Mouse (Mus musculus) bone marrow macrophage, adult 2 months (primary cell): ENCODE results near the gene Kcns3. TPM values are rescaled to one million over a fixed set of nuclear protein-coding genes. Genes with fewer than 3 reads are reported as not detected.

Source experiments
- H3K27ac ChIP-seq: 2 replicates; pipeline ENCODE4 v1.5.1; 2012; ENCODE audit warnings: low read depth, low read length; ENCODE audit not compliant: insufficient read depth
- H3K4me1 ChIP-seq: 2 replicates; pipeline ENCODE4 v1.6.1; 2012; ENCODE audit warnings: low read length; ENCODE audit not compliant: control insufficient read depth, insufficient read depth
- H3K4me3 ChIP-seq: 2 replicates; pipeline ENCODE4 v1.5.1; 2012; ENCODE audit warnings: mild to moderate bottlenecking, low read length, moderate library complexity; ENCODE audit not compliant: insufficient read depth
- CTCF ChIP-seq: IDR thresholded peaks from 2 replicates; pipeline ENCODE4 v1.5.1; 2012; ENCODE audit warnings: low read depth, mild to moderate bottlenecking, low read length, moderate library complexity
- POLR2A ChIP-seq: IDR thresholded peaks from 2 replicates; pipeline ENCODE4 v1.6.1; 2012; ENCODE audit warnings: mild to moderate bottlenecking, low read depth, low read length, borderline replicate concordance
- polyA plus RNA-seq: library from polyadenylated mRNA; stranded (reverse); fragments of >200 nt; gene quantifications from 2 replicates; pipeline ENCODE4 v1.2.4, GENCODE M21; 2012; ENCODE audit not compliant: missing spikeins, insufficient read depth, insufficient read length

Gene Kcns3
- not detected in 2 replicates for polyA plus RNA-seq

DNA sequence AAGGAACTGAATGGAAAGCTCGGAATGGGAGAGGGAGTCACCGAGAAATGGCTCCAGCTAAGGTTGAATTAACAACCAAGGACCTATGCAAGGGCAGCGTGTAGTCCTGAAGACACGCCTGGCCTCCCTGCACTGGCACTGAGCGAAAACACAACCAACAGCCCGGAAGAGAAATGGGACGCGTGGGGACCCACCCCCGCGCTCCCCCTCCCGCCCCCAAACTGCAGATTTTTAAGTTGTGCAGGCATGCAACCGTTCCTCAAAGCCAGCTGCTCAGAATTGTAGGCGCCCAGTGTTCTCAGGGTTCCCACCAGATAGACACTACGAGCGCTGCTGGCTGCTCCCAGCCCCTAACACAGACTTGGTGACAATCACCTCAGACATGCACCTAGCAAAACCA, at the start of gene Kcns3:
Kcns3 (minus strand) TSS at position 42 of the 400 bp plus-strand sequence.
- H3K27ac ChIP-seq: no peak within 1 kb of the TSS
- TF ChIP-seq POLR2A (no peak), CTCF (no peak)
- H3K4me1 ChIP-seq: no peaks in the 10 kb centered on the region
- no peak within 1 kb of the TSS for H3K4me3 ChIP-seq

GRCm38 (mm10) chr12:11198551-11198950, 47.7 kb upstream of the Kcns3 start:
- H3K4me3 ChIP-seq: no peak overlapping the region
- no peaks in the 10 kb centered on the region for H3K4me1 ChIP-seq
- H3K27ac ChIP-seq: no peak overlapping the region
- no peak for TF ChIP-seq POLR2A
- no peak for TF ChIP-seq CTCF

GRCm38 (mm10) chr12:11198026-11198425, 47.2 kb upstream of the Kcns3 start:
- no peak overlapping the region for H3K27ac ChIP-seq
- H3K4me1 ChIP-seq: no peaks in the 10 kb centered on the region
- no peak overlapping the region for H3K4me3 ChIP-seq
- TF ChIP-seq POLR2A: no peak
- no peak for TF ChIP-seq CTCF

GRCm38 (mm10) chr12:11196830-11197229, 46.0 kb upstream of the Kcns3 start:
- H3K27ac ChIP-seq: no peak overlapping the region
- no peaks in the 10 kb centered on the region for H3K4me1 ChIP-seq
- H3K4me3 ChIP-seq: no peak overlapping the region
- TF ChIP-seq CTCF: no peak
- no peak for TF ChIP-seq POLR2A

DNA sequence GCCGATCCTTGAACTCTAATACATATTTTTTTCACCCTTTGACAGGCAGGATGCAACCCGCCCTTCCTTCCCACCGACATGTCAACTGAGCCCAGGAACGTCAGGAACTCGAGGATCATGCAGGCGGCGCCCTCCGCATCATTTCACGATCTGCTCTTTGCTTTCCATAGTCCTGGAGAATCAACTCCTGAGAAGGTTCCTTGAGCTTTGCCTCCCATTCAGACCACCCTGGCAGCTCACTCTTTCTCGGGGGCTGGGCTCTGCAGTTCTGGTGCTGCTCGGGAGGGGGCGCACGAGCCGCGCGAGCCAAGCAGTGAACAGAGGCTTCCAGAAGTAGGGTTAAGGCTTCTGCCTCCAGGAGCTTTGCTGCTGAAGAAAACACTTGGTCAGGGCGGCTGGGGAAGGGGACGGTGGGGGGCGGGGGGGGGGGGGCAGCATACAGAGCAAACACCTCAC, 45.3 kb upstream of the Kcns3 start:
- Histone ChIP-seq H3K27ac (no peak overlapping the region), H3K4me3 (0 out of 2 replicates have a peak overlapping the region, but pooled peaks have one; percentile 25), H3K4me1 (no peaks in the 10 kb centered on the region)
- no peak for TF ChIP-seq POLR2A
- peak; percentile 73 for TF ChIP-seq CTCF

- no peaks in the 10 kb centered on the region for H3K4me1 ChIP-seq
- no peak overlapping the region for H3K27ac ChIP-seq
- TF ChIP-seq CTCF: no peak
- TF ChIP-seq POLR2A: no peak
- H3K4me3 ChIP-seq: no peak overlapping the region
Observed at GRCm38 (mm10) chr12:11195031-11195430, 44.2 kb upstream of the Kcns3 start.

DNA sequence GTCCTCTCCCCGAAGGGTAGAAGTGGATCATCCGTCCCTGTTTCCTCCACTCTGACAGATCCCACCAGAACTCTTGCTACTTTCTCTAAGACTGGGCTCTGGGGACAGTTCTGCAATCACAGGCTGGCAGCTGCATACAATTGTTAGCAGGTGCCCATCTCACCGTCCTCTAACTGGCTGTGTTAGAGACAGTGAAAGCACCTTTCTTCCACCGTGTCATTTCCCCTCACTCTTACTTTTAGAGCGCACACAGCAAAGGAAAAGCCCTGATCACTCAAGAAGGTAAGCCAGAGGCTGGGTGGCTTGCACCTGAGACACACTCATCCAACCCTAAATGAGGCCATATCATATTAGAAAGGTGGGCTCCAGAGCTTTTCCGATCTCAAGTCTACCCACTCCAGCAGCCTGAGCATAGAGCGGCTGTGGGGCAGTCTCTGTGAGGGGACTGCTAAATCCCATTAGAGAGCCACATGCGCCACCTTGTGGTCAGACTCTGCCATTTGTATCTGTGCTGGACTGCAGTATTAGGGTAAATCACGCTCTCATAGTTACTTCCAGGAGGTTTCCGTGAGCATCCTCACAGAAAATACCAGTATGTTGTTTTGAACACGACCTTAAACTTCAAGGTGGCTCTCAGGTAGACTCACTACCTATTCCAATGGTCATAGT, 27.8 kb upstream of the Kcns3 start:
- TF ChIP-seq POLR2A (no peak), CTCF (peak; percentile 72)
- Histone ChIP-seq H3K4me3 (no peak overlapping the region), H3K4me1 (no peaks in the 10 kb centered on the region), H3K27ac (no peak overlapping the region)

DNA sequence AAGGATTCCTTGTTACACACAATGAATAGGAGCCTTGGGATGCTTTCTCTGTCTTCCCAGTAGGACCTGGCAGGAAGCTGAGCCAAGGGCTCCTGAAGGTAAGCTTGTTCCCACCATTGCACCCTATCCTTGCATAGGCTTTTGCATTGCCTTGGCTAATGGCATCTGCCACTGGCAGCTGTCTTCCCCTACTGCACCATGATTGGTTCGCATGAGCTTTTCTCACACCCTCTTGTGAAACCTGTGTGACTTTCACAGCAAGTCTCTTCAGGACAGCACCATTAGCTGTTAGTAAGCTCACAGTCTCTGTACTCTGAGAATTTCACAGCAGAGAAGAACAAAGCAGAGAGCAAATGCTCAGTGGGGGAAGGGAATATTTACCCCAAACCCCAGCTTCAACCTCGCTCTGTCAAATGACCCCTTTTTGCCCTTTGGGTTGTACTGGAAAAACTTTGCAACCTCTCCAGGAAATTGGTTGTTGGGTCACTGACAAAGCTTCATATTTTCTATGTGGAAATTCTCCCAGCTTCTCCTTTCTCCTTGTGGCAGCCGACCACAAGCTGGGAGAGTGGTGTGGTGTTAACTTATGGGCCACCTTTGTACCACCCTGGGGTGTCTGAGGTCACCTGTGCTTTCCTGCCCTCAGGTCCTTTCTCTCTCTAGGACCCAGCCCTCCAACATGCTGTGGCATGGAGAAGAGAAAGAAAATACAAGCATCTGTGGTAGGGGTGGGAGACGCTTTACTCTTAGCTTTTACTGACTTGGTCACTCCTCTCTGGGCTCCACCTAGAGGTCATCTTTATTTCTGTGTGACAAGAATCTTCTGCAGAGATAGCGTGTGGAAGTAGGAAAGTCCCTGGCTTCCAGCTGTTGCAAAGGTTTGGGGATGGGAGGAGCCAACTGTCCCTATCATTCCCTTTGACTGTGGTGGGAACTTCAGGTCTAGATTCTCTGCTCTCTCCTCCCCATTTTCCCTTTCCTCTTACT, 26.8 kb upstream of the Kcns3 start:
- Histone ChIP-seq H3K4me1 (no peaks in the 10 kb centered on the region), H3K4me3 (no peak overlapping the region), H3K27ac (no peak overlapping the region)
- no peak for TF ChIP-seq POLR2A
- no peak for TF ChIP-seq CTCF

DNA sequence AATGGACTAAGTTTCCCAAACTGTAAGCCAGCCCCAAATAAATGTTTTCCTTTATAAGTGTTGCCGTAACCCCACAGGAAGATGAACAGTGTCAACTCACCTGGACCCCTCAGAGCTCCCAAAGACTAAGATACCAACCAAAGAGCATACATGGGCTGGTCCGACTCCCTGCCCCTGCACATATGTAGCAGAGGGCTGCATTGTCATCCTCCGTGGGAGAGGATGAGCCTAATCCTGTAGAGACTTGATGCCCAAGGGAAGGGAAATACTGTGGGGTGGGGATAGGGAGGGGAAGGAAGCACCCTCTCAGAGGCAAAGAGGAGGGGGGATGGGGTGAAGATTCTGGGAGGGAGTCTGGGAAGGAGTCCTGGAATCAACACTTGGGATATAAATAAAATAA, 7.8 kb upstream of the Kcns3 start:
- no peak overlapping the region for H3K4me3 ChIP-seq

DNA sequence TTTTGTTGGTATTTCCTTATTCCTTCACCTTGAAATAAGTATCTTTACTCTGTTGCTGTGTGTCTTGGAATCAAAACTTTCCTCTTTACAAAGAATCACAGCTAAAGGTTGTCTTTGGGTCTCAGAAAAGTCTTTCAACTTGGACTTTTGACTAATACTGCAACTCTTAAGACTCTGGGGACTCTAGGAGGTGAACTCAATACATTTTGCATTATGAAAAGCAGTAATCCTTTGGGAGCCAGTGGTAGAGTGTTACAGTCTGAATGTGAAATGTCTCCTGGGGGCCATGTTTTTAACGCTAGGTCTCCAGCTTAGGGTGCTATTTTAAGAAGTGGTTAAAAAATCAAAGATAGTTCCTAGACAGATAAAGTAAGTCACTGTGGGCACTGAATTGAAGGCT, 4.3 kb upstream of the Kcns3 start:
- TF ChIP-seq POLR2A (no peak), CTCF (no peak)
- Histone ChIP-seq H3K4me3 (no peak overlapping the region), H3K27ac (no peak overlapping the region), H3K4me1 (no peaks in the 10 kb centered on the region)

More for the DNA sequence above, 7.8 kb upstream of the Kcns3 start:
- Histone ChIP-seq H3K27ac (no peak overlapping the region), H3K4me1 (no peaks in the 10 kb centered on the region)
- TF ChIP-seq POLR2A: no peak

DNA sequence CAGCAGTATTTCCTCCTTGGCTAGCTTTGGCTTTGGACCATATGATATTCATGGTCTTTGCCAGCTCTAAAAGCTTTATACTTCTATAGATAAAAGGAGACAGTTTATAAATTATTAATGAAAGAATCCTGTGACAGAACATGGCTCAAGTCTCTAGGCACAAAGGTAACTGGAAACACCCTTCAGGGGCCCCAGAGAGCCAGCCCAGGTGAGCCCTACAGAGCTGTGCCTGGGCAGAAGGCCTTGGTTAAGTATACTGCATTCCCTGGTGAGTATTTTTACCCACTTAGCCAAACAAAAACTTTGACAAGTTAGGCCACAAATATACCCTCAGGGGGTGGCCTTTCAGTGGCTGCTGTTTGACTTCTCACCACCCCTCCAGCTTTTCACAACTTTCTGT, 2.7 kb upstream of the Kcns3 start:
- Histone ChIP-seq H3K27ac (no peak overlapping the region), H3K4me3 (no peak overlapping the region), H3K4me1 (no peaks in the 10 kb centered on the region)
- TF ChIP-seq POLR2A: no peak
- no peak for TF ChIP-seq CTCF
